Mouse (Mus musculus) bone marrow, adult 2 months (tissue): ENCODE measurements around the gene 1700008O03Rik.

Experiments
- CTCF ChIP-seq: fragments of 200-500 bp; IDR thresholded peaks from 2 replicates; pipeline ENCODE4 v1.5.1; 2011; ENCODE audit warnings: low read length, control low read depth; ENCODE audit not compliant: control insufficient read depth, insufficient read depth
- POLR2A ChIP-seq: fragments of 200-500 bp; IDR thresholded peaks from 2 replicates; pipeline ENCODE4 v1.6.1; 2011; ENCODE audit warnings: low read depth, mild to moderate bottlenecking, control low read depth, low read length, borderline replicate concordance; ENCODE audit not compliant: control insufficient read depth

DNA sequence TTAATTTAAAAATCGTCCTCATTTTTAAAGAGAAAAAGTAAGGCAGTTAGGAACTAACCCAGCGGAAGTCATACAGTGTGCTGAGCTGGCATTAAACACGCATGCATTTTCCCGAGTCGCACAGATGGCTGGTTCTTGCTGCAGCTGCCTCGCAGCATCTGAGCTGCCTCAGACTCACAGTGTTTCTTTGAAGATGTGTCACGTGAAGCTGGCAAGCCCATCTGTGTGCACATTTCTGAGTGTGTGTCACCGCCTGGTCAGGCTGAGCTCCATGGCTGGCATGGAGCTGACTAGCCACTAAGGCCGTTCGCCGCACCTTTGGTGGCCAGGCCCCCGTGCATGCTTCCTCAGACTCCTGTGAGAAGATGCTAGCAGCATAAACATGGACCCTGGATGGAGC is 3.1 kb downstream of the 1700008O03Rik start:
- TF ChIP-seq POLR2A = no peak
- no peak for TF ChIP-seq CTCF
